Mouse (Mus musculus): ENCODE measurements around the gene Pick1. TPM values are rescaled to one million over a fixed set of nuclear protein-coding genes. Genes with fewer than 3 reads are reported as not detected.

Pick1 gene
- polyA plus RNA-seq, 1 experiment: 15.2 TPM

DNA sequence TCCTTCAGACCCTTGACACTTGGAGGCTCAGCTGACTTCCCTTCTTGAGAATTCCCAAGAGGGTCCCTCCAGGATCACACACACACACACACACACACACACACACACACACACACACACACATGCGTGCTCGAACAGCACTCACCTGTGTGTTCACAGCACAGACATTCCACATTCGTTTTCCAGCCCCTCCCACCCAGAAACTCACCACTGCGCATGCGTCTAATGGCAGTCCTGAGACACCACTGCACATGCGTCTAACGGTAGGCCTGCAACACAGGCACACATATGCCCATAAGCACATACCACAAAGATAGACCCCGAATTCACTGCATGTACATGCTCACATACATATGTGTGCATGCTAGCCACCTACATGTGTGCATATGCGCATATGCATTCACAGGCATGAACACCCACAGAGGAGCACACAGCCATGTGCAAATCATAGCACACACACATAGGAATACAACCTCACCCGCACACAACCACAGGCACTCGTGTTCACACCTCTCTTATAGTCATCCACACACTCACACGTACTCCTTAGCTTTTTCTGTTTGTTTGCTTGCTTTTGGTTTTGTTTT, 29.5 kb upstream of the Pick1 start:
- no peak overlapping the region for H3K4me3 ChIP-seq (ENCODE audit: insufficient read depth, low read length)
- no peak for TF ChIP-seq CTCF (IDR thresholded peaks at IDR 0.05; ENCODE audit: borderline replicate concordance, insufficient read depth, low read length)
- TF ChIP-seq POLR2A (IDR thresholded peaks at IDR 0.05; ENCODE audit: low read depth, low read length): no peak
- H3K27ac ChIP-seq (ENCODE audit: insufficient read depth, low read length): no peak overlapping the region
- H3K4me1 ChIP-seq (ENCODE audit: control insufficient read depth, insufficient read depth, low read length): no peaks in the 10 kb centered on the region

DNA sequence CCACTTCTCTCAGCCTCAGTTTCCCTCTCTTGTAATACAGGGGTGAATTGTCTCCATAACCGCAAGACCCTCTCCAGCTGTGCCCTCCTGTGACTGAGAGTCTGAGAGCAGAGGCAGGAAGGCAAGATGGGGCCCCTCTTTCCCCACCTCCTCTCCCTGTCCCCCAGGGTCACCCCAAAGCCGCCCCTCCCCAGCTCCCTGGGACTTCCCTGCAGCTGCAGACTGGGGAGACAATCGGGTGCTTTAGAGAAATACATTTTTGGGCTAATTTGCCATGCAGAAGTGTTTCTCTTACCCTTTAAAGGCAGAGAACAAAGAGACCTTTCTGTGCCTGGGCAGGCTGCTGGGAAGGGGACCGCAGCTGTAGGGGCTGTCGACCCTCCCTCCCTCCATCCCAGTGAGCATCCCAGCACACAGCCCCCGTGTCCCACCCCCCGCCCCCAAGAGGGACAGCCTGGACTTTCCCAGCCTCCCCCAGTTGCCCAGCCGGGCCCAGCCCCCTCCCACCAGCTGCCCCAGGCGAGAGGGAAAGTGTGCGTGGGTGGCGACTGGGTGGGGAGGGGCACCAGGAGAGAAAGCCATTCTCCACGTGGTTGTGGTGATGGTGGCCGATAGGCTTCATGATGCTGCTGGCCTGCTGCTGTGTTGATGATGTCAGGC, 27.4 kb upstream of the Pick1 start:
- H3K27ac ChIP-seq (ENCODE audit: insufficient read depth, low read length): no peak overlapping the region
- H3K4me1 ChIP-seq (ENCODE audit: control insufficient read depth, insufficient read depth, low read length): no peaks in the 10 kb centered on the region
- no peak for TF ChIP-seq POLR2A (IDR thresholded peaks at IDR 0.05; ENCODE audit: low read depth, low read length)
- TF ChIP-seq CTCF (IDR thresholded peaks at IDR 0.05; ENCODE audit: borderline replicate concordance, insufficient read depth, low read length): no peak
- H3K4me3 ChIP-seq (ENCODE audit: insufficient read depth, low read length): no peak overlapping the region

DNA sequence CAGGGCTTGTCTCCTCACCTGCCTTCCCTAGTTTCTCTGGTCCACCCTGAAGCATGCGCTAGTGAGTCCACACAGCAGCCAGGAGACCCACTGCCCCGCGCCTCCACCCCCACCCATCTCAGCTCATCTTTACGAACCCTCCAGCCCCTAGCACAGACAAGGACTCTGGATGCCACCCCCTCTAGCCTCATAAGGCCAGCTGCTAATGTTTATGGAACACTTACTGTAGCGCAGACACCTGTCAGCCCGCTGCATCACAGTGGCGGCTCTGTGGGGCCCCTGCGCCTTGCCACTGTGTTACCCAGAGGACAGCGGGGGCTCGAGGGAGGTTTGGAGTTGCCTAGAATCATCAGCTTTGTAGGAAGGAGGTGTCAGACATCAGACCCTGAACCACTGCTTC, 26.4 kb upstream of the Pick1 start:
- Histone ChIP-seq H3K4me3 (ENCODE audit: insufficient read depth, low read length) (no peak overlapping the region), H3K4me1 (ENCODE audit: control insufficient read depth, insufficient read depth, low read length) (no peaks in the 10 kb centered on the region), H3K27ac (ENCODE audit: insufficient read depth, low read length) (no peak overlapping the region)
- TF ChIP-seq CTCF (IDR thresholded peaks at IDR 0.05; ENCODE audit: borderline replicate concordance, insufficient read depth, low read length) (no peak), POLR2A (IDR thresholded peaks at IDR 0.05; ENCODE audit: low read depth, low read length) (no peak)

DNA sequence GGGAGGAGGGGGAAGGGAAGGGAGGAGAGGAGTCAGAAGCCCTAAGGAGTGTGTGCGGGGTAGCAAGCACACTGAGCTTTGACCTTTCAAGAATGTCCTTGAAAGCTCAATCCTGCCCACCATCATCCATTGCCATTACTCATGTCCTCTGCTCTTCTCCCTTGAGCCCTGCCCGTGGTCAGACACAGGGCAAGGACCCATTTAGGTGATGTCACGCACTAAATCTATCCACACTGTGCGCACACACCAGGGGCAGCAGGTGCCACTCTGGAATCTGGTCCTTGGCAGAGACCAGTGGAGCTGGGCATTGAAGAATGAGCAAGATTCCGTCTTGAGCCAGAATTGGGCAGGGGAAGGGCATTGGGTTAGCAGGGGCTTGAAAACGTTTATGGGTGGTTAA, 20.8 kb upstream of the Pick1 start:
- H3K27ac ChIP-seq (ENCODE audit: insufficient read depth, low read length): no peak overlapping the region
- TF ChIP-seq CTCF (IDR thresholded peaks at IDR 0.05; ENCODE audit: borderline replicate concordance, insufficient read depth, low read length) (no peak), POLR2A (IDR thresholded peaks at IDR 0.05; ENCODE audit: low read depth, low read length) (no peak)
- H3K4me1 ChIP-seq (ENCODE audit: control insufficient read depth, insufficient read depth, low read length): no peaks in the 10 kb centered on the region
- no peak overlapping the region for H3K4me3 ChIP-seq (ENCODE audit: insufficient read depth, low read length)

GRCm38 (mm10) chr15:79208758-79209439, 20.1 kb upstream of the Pick1 start:
- Histone ChIP-seq H3K4me1 (ENCODE audit: control insufficient read depth, insufficient read depth, low read length) (no peaks in the 10 kb centered on the region), H3K4me3 (ENCODE audit: insufficient read depth, low read length) (no peak overlapping the region), H3K27ac (ENCODE audit: insufficient read depth, low read length) (no peak overlapping the region)
- TF ChIP-seq POLR2A (IDR thresholded peaks at IDR 0.05; ENCODE audit: low read depth, low read length): no peak
- no peak for TF ChIP-seq CTCF (IDR thresholded peaks at IDR 0.05; ENCODE audit: borderline replicate concordance, insufficient read depth, low read length)

- Histone ChIP-seq H3K27ac (ENCODE audit: insufficient read depth, low read length) (no peak overlapping the region), H3K4me3 (ENCODE audit: insufficient read depth, low read length) (no peak overlapping the region), H3K4me1 (ENCODE audit: control insufficient read depth, insufficient read depth, low read length) (no peaks in the 10 kb centered on the region)
- TF ChIP-seq CTCF (IDR thresholded peaks at IDR 0.05; ENCODE audit: borderline replicate concordance, insufficient read depth, low read length) (no peak), POLR2A (IDR thresholded peaks at IDR 0.05; ENCODE audit: low read depth, low read length) (no peak)
Measured at GRCm38 (mm10) chr15:79210357-79210756, 18.6 kb upstream of the Pick1 start.

- no peaks in the 10 kb centered on the region for H3K4me1 ChIP-seq (ENCODE audit: control insufficient read depth, insufficient read depth, low read length)
- TF ChIP-seq CTCF (IDR thresholded peaks at IDR 0.05; ENCODE audit: borderline replicate concordance, insufficient read depth, low read length) (no peak), POLR2A (IDR thresholded peaks at IDR 0.05; ENCODE audit: low read depth, low read length) (no peak)
- H3K27ac ChIP-seq (ENCODE audit: insufficient read depth, low read length): no peak overlapping the region
- no peak overlapping the region for H3K4me3 ChIP-seq (ENCODE audit: insufficient read depth, low read length)
Measured at GRCm38 (mm10) chr15:79212750-79213446, 16.1 kb upstream of the Pick1 start.

DNA sequence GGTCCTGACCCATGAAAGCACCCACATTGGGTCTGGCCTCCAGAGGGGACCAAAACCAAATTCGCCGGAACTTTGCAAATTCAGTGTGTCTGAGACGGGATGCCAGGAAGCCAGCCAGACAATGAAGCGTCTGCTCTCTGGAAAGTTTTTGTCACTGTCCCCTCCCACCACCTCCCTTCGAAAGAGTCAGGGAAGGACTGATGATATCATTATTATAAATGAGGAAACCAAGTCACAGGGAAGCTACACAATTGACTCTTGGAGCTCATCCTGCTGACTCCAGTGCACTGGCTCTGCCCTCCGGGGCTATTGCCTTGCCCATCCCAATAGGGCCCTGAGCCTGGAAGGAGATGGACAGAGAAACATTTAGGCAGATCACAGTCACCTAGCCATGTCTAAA, 15.4 kb upstream of the Pick1 start:
- H3K4me3 ChIP-seq (ENCODE audit: insufficient read depth, low read length): no peak overlapping the region
- TF ChIP-seq CTCF (IDR thresholded peaks at IDR 0.05; ENCODE audit: borderline replicate concordance, insufficient read depth, low read length) (no peak), POLR2A (IDR thresholded peaks at IDR 0.05; ENCODE audit: low read depth, low read length) (no peak)
- no peaks in the 10 kb centered on the region for H3K4me1 ChIP-seq (ENCODE audit: control insufficient read depth, insufficient read depth, low read length)
- no peak overlapping the region for H3K27ac ChIP-seq (ENCODE audit: insufficient read depth, low read length)

- TF ChIP-seq CTCF (IDR thresholded peaks at IDR 0.05; ENCODE audit: borderline replicate concordance, insufficient read depth, low read length): no peak
- H3K27ac ChIP-seq (ENCODE audit: insufficient read depth, low read length): no peak overlapping the region
- H3K4me1 ChIP-seq (ENCODE audit: control insufficient read depth, insufficient read depth, low read length): no peaks in the 10 kb centered on the region
- no peak overlapping the region for H3K4me3 ChIP-seq (ENCODE audit: insufficient read depth, low read length)
Measured at GRCm38 (mm10) chr15:79216191-79216590, 12.8 kb upstream of the Pick1 start.

DNA sequence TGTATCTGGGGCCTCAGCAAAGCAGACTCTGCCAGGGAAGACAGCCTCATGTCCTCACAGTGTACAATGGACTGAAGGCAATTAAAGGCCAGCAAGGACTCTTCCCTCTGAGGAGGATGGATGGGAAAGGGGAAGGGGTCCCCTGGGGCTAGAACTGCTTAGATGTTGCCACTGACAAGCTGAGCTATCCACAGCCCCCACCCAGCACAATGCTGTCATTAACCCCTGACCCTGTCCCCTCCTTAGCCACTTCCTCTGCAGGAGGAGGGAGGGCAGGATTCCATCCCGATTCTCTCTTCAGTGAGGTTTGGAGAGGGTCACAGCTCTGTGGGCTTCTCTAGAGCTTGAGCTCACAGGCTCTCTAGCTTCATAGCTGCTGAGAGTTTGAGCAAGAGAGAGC, 9.4 kb upstream of the Pick1 start:
- Histone ChIP-seq H3K27ac (ENCODE audit: insufficient read depth, low read length) (no peak overlapping the region), H3K4me1 (ENCODE audit: control insufficient read depth, insufficient read depth, low read length) (no peaks in the 10 kb centered on the region), H3K4me3 (ENCODE audit: insufficient read depth, low read length) (no peak overlapping the region)
- TF ChIP-seq POLR2A (IDR thresholded peaks at IDR 0.05; ENCODE audit: low read depth, low read length): no peak
- no peak for TF ChIP-seq CTCF (IDR thresholded peaks at IDR 0.05; ENCODE audit: borderline replicate concordance, insufficient read depth, low read length)

All from embryonic fibroblast, embryonic 13.5 days (primary cell).